Mouse (Mus musculus): ENCODE measurements around the gene Zdhhc3.

Gene Zdhhc3

GRCm38 (mm10) chr9:123047665-123048064, 65.3 kb downstream of the Zdhhc3 start:
- in situ Hi-C loops (cut with MboI; ENCODE audit: low pct_unique_long_range_greater_than_20kb in 1 of 2, low sequenced_read_pairs in 2 of 2, unreplicated experiment in 1 of 2), result no loop called here

- in situ Hi-C loops (cut with MboI; ENCODE audit: low pct_unique_long_range_greater_than_20kb in 1 of 2, low sequenced_read_pairs in 2 of 2, unreplicated experiment in 1 of 2), result no loop called here
Measured at GRCm38 (mm10) chr9:123034426-123034825, 78.6 kb downstream of the Zdhhc3 start, which contains the start of gene Tgm4. TSS of gene Tgm4 (plus strand) at chr9:123034726.

GRCm38 (mm10) chr9:123031496-123032246, 81.3 kb downstream of the Zdhhc3 start:
- in situ Hi-C loops (cut with MboI; ENCODE audit: low pct_unique_long_range_greater_than_20kb in 1 of 2, low sequenced_read_pairs in 2 of 2, unreplicated experiment in 1 of 2), result no loop called here

- in situ Hi-C loops (cut with MboI; ENCODE audit: low pct_unique_long_range_greater_than_20kb in 1 of 2, low sequenced_read_pairs in 2 of 2, unreplicated experiment in 1 of 2), result no loop called here
Measured at GRCm38 (mm10) chr9:123024201-123024600, 88.8 kb downstream of the Zdhhc3 start.

GRCm38 (mm10) chr9:123021636-123022379, 91.2 kb downstream of the Zdhhc3 start:
- in situ Hi-C loops (cut with MboI; ENCODE audit: low pct_unique_long_range_greater_than_20kb in 1 of 2, low sequenced_read_pairs in 2 of 2, unreplicated experiment in 1 of 2), result no loop called here

- in situ Hi-C loops (cut with MboI; ENCODE audit: low pct_unique_long_range_greater_than_20kb in 1 of 2, low sequenced_read_pairs in 2 of 2, unreplicated experiment in 1 of 2), result no loop called here
Measured at GRCm38 (mm10) chr9:123020995-123021631, 91.9 kb downstream of the Zdhhc3 start, which contains the start of gene Tmem42. TSS of gene Tmem42 (plus strand) at chr9:123021326.
